Mouse (Mus musculus): ENCODE results near the gene Rarres2.
"Not testable (repeated sequence)": the region's sequence is repeated elsewhere in the genome, so short reads cannot be mapped to it uniquely, and the experiment has no call there.

Gene Rarres2

GRCm38 (mm10) chr6:48540721-48541120, 31.9 kb downstream of the Rarres2 start:
- no peak for DNase-seq (ENCODE audit: low spot score)

- no peak for DNase-seq (ENCODE audit: low spot score)
Observed at GRCm38 (mm10) chr6:48539860-48540259, 32.7 kb downstream of the Rarres2 start.

- peak; percentile 84 for DNase-seq (ENCODE audit: low spot score)
Observed at GRCm38 (mm10) chr6:48538841-48539737, 33.5 kb downstream of the Rarres2 start.

GRCm38 (mm10) chr6:48537105-48537954, 35.3 kb downstream of the Rarres2 start, which contains the start of gene Atp6v0e2:
Gene Atp6v0e2, plus strand, starts transcription at chr6:48537615.
- DNase-seq (ENCODE audit: low spot score): peak; percentile 92

- no peak for DNase-seq (ENCODE audit: low spot score)
Observed at GRCm38 (mm10) chr6:48536091-48536490, 36.5 kb downstream of the Rarres2 start.

GRCm38 (mm10) chr6:48534913-48535312, 37.7 kb downstream of the Rarres2 start:
- no peak for DNase-seq (ENCODE audit: low spot score)

- DNase-seq (ENCODE audit: low spot score): no peak
Observed at GRCm38 (mm10) chr6:48533475-48533874, 39.1 kb downstream of the Rarres2 start.

- DNase-seq (ENCODE audit: low spot score): peak; percentile 55
Observed at GRCm38 (mm10) chr6:48530862-48531261, 41.7 kb downstream of the Rarres2 start.

- DNase-seq (ENCODE audit: low spot score): no peak
Observed at GRCm38 (mm10) chr6:48529871-48530440, 42.6 kb downstream of the Rarres2 start.

- no peak for DNase-seq (ENCODE audit: low spot score)
Observed at GRCm38 (mm10) chr6:48529261-48529660, 43.3 kb downstream of the Rarres2 start.

GRCm38 (mm10) chr6:48527901-48528300, 44.7 kb downstream of the Rarres2 start:
- DNase-seq (ENCODE audit: low spot score): no peak

- DNase-seq (ENCODE audit: low spot score): not testable (repeated sequence)
Observed at GRCm38 (mm10) chr6:48524882-48525281, 47.7 kb downstream of the Rarres2 start.

Data from MN1 (cell line).